Mouse (Mus musculus): ENCODE data around the gene Dnajb14.

- TF ChIP-seq POLR2A (IDR thresholded peaks at IDR 0.05; ENCODE audit: control insufficient read depth, extremely low read depth, insufficient read depth, low read length, poor library complexity) (no peak), CTCF (IDR thresholded peaks at IDR 0.05; ENCODE audit: borderline replicate concordance, control insufficient read depth, extremely low read depth, insufficient read depth, low read length, poor library complexity) (no peak)
Measured at GRCm38 (mm10) chr3:137833128-137833527, 34.3 kb upstream of the Dnajb14 start.

Measured in thymus, adult 2 months (tissue).